Mouse (Mus musculus) T-helper 1 cell (primary cell): ENCODE data around the gene Ino80b.

ENCODE experiments used
- in situ Hi-C: fragments of 300-600 bp; cut with MboI, MseI; formaldehyde crosslinking; loops from one replicate; pipeline ENCODE4 v1.15.1; 2025; ENCODE audit warnings: high pct_unique_total_duplicates

Ino80b gene

DNA sequence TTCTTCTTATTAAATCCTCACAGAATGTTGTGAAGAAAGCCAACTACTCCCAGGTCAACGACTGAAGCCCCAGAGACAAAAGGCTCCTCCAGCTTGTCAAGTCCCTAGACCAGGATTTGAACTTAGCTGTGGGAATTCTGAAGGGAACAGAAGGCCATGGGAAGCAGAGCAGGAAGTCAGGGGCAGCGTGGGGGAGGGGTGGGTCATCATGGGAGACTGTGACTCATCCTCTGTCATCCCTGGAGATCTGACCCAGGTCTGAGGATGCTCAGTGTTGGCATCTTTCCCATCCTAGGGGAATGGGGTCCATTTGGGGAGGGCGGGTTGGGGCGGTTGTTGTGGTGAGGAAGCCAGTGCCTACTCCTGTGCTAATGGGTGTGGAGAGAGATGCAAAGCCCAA is 16.4 kb upstream of the Ino80b start:
- in situ Hi-C loops, result no loop called here

DNA sequence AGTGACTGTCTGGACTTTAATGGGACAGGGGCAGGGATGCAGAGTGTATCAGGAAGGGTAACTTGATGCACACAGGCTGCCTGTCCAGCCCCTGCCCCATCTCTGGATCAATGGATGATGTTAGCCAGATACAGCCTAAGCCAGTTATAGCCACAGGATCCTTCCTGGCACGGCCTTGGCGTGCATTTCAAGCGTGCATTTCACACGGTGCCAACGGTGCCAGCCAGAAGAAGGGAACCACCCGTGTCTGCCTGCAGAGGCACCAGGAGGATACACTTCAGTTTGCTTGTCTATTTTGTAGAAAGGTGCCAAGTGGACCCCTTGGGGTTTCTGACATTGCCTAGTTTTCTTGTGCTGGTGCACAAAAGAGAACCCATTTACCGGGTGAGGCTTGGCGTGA is 14.8 kb upstream of the Ino80b start:
- in situ Hi-C loops, result no loop called here

DNA sequence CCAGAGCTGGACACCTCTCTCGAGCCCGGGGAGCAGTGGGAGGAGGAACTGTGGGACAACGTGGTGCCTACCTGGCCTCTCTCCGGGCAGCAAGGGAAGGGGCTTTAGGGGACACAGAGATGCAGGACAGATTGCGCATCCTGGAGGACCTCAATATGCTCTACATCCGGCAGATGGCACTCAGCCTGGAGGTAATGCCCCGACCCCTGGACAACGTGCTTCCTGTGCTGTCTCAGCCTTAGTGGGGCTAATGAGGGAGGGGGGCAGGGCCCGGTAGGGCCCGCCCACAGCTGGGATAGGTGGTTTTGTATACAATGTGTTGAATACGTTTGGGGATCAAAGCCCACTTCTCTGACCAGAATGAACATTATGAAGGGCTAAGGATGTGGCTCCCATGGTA is 12.8 kb upstream of the Ino80b start:
- in situ Hi-C loops, result no loop called here

DNA sequence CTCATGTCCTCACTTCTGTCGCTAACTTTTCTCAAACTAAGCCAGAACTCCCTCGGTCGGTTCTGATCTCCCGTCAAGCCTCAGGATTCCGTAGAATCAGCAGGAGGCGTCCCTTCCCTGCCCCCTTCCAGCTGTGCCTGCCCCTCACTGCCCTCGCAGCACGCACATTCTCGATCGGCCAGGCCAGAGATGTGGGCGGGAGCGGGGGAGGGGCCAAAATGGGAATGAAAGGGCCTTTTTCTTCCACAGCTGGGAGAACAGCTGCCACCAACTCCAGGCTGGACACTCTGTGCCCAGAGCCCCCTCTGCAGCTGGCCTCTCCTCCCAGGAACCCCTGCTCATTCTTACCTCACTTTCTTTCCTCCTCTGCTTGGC is 12.3 kb upstream of the Ino80b start:
- in situ Hi-C loops, result no loop called here

DNA sequence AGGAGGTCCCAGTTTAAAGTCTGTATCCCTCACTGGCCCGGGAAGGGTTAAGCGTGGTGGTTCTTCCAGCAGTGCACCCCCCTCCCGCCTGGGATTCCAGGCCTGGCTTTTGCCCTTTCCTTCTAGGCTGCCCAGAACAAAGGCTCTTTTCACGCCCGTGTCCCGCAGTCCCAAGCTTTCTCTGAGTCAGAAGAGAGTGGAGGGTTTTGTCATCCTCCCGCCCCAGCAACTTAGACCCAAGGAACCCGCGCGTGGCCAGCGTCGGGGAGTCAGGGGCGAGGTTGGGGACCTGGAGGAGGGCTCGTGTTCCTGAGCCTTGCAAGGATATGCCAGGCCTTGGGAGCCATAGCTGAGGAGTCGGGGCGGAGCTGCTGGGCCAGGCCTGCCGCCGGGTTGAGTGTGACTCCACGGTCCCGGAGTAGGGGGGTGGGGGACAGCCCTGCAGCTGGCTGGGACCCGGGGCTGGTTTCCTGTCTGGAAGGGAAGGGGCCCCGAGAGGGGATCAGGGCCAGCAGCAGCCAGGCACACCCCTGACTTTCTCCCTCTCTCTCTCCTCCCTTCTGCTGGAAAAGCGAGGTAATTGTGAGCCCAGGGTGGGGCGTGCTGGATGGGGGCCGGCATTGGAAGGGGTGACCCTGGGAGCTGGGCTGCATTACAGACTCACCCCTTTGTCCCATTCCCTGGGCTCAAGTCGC is 11.8 kb upstream of the Ino80b start:
- in situ Hi-C loops, result no loop called here

DNA sequence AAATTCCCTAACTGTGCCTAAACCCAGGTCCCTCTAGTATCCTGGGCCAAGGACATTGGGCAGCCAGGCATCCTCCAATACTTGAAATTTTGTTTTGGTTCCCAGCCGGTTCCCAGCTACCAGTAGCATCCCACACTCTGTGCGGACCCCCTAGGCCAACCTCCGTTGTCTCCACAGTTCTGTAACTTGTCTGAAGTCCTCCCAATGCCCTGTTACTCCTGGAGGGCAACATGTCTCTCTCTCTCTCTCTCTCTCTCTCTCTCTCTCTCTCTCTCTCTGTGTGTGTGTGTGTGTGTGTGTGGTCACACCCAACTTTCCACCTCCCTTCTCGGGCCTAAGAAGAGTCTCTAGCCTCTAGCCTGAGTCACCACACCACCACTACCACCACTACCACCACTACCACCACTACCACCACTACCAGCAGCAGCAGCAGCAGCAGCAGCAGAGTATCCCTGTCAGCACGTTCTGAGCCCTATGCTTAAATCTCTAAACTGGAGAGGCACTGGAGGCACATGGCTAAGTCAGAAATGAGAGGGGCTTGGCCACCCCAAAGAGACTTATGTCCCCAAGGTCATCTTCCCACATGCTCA is 11.2 kb upstream of the Ino80b start:
- in situ Hi-C loops, result no loop called here

DNA sequence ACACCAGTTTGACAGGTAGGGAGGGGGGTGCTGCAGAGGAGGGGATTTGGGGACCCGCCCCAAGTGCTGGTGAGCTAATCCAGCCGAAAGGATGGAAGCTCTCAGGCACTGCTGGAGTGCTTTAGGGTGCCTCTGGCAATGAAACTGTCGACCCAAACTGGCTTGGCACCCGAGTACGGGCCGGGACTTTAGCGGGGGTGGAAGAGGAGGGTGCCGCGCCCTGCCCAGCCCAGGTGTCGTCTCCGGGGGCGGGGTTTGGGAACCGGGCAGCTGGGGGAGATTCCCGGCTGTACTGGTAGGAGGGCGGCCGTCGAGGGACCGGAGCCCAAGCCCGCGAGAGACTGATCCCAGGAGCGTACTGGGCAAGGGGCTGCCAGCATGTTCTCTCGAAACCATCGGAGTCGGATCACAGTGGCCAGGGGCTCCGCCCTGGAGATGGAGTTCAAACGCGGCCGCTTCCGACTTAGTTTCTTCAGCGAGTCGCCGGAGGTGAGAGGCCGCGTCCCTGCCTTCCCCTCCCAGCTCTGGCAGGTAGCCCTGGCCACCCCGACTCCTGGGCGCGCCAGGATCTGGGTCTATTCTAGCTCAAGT is 10.4 kb upstream of the Ino80b start:
- in situ Hi-C loops, result no loop called here

DNA sequence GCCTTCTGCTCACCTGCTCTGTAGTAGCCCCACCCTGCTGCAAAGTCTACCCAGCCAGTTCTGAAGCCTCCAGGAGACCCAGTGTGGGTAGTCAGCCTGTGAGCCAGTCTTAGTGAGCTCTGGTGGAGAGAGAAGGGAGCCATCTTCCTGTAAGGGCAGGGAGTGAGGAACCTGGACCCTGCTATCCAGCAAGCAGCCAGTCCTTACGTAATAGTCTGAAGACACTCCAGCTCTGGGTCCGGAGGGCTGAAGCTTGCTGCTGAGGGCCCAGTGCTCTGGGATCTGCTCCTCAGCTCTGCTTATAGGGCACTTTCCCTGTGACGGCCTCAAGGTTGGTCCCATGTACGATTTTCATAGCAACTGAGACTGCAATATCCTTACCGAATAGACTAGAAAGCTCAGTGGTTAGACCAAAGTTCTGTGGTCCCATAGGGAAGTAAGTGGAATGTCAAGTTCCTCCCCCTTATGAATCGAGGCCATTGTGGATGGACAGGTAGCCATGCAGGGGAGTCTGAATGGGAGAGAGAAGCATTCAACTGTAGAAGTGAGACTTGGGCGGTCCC is 9.8 kb upstream of the Ino80b start, which contains the start of gene Rtkn:
TSS of gene Rtkn (plus strand) at position 513 of the 563 bp plus-strand sequence.
- in situ Hi-C loops, result no loop called here

DNA sequence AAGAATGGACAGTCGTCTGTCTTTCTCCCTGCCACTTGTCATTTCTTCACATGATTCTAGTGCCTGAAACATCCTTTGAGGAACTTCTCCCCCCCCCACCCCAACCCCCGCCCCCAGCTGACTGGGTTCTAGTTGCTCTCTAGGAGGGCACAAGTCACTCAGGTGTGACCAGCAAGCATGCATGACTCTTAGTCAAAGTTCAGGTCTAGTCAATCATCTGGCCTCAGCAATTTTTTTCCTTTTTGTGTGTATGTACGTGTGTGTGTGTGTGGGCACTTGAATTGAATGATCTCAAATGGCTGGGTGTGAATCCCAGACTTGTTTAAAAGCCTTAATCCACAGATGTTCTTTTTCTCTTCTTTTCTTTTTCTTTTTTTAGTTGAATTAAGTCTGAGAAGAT is 9.0 kb upstream of the Ino80b start:
- in situ Hi-C loops, result no loop called here

DNA sequence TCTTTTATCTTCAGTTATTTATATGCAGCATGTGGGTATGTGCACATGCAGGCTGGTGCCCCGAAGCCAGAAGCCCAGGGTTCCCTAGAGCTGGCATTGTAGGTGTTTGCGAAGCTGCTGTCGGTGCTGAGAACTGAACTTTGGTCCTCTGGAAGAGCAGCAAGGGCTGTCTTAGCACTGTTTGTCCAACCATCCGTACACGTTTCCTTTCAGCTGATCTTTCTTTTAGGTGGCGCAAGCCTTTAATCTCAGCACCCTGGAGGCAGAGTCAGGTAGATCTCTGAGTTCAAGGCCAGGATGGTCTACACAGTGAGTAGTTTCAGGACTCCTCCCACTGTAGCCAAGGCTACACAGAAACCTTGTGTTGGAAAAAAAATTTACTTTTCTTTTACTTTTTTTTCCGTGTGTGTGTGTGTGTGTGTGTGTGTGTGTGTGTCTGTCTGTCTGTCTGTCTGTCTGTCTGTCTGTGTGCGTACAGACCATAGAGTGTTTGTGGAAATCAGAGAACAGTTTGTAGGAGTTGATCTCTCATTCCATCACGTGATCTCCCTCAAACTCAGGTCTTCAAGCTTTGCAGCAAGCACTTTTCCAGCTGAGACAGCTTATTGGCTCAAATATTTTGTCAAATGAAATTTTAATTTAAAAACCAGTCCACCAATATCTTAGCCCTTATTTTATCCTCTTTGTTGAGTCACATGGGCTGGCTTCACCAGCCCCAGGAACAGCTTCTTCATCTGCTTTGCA is 7.1 kb upstream of the Ino80b start:
- in situ Hi-C loops, result no loop called here

DNA sequence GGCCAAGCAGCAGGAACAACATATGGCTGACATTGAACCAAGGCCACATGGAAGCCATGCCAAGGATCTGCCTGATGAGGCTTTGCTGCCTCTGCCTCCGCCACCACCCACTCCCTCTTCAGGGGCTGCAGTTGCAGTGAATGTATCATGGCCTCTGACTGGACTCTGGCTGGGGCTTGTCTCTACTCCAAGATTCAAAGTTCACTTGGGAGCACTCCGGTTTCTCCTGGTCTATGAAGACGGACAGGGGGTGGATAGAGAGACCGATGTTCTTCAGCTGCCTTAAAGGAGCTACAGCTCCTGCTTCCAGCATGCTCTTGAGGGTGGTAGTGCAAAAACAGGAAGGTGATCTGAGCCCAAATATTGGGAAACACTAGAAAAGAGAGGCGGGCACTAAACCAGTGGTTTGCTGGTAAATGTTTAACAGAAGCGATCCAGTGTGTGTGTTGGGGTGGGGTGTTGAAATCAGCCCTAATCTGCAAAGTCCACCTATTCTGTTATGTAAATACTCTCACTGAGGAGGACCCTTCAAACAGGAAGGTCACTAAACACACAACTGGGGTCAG is 6.3 kb upstream of the Ino80b start:
- in situ Hi-C loops, result no loop called here

DNA sequence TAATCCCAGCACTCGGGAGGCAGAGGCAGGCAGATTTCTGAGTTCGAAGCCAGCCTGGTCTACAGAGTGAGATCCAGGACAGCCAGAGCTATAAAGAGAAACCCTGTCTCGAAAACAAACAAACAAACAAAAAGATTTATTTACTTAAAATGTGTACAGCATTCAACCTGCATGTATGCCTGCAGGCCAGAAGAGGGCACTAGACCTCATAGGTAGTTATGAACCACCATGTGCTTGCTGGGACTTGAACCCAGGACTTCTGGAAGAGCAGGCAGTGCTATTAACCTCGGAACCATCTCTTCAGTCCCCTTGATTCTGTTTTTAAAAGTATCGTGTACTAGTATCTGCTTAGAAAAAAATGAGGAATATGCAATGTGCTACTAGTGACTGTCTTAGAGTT is 2.2 kb upstream of the Ino80b start:
- in situ Hi-C loops, result no loop called here

DNA sequence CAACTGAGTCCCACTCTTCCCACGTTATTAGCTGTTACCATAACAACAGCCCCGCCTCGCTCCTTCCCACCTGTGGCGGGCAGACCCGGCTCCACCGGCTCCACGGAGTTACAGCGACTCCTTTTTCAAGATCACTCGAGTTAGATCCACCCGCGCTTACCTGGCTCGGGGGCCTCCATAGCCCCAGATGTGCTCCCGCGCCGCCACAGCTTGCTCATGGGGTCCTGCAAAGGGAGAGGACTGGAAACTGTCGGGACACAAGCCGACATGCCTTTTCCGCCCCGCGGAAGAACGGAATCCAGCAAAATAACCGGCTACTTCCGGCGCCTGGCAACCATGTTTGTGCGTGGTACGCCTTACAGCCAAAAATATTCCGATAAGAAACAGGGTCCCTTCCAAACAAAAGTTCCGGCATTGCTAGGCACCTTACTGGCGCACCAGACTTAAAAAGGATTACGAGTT is 349 bp downstream of the Ino80b start:
- in situ Hi-C loops, result no loop called here

DNA sequence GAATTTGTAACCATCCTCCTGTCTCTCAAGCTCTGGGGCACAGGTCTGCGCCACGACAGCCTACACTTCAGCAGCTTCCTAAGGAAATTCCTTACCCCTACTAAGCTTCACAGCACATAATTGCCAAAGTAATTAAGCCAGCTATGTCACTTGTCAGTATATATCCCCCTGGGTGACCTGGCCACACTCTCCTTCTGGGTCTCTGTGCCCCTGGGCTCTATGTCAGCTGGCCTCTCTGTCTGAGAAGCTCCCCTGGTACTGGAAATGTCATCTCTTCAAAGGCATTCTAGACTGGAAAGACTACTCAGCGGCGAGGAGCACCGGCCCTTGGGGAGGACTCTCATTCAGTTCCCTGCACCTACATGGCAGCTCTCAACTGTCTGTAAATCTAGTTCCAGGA is 2.3 kb downstream of the Ino80b start:
- in situ Hi-C loops, result no loop called here

DNA sequence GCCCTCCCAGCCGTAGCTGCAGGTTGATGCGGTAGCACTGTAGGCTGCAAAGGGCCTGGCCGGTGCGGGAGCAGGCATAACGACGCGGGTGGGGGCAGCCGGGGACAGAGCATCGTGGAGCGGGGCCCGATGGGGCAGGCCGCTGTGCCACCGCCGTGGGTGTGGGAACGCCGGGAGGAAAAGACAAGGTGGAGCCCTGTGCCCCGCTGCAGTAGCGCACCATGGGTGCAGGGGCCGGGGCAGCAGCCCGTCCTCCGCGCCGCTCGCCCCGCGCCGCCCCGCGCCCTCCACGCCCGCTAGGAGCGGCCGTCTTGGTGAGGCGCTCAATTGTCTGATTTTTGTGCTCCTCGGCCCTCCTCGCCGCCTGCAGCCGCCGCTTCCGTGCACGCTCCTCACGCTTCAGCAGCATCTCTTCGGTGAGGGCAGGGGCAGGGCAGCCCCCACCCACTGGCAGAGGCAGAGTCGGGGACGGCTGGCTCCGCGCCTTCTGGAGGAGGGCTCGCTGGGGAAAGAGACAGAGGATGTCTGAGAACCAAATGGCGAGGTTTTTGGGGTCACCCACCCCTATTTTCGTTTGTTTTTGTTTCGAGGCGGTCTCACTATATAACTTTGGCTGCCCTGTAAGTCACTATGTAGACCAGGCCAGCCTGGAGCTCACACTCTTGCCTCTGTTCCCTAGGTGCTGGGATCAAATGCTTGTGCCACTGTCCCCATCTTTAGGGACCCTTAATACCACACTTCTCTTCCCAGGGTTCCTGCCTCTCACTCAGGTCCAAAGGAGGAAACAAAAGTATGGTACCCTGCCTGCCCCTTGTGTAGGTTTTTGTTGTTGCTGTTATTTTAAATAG is 3.1 kb downstream of the Ino80b start:
- in situ Hi-C loops, result no loop called here

DNA sequence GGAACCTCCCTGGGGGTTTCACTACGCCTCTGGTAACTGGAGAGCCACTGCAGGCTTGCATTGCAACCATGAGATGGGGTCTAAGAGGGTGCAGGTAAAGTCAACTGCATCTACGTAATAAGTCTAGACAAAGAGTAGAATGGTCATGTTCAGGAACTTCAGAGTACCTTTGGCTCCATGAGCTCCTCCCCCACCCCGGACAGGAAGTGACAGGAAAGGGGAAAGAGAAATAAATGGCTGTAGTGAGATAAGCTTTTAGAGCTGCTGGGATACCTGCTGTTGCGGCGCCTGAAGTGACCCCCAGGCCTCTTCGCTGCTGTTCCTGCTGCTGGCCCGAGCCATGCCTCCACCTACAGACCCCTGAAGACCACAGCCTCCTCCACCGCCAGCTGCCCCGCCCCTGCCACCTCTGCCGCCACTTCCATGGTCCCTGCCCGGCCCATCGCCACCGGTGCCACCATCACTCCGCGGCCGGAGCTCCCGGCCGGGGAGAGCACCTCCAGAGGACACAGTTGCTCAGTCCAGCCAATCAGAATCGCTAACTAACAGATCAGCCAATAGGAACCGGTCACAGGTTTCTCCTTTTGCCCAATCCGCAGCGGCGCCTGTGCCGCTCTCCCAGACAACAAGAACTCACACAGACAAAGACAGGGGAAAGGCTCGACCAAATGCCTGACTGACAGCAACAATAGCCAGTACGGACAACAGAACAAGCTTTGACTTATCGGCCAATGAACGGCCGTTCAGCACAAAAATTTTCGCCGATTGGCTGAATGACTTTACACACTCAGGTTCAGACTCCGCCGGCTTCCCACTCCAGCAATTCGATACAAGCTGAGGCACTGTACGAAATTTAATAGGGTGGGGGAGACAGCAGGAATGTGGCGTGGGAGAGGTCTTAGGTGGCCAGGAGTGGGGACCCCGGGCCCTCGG is 4.0 kb downstream of the Ino80b start, which contains the start of gene Wbp1:
TSS of gene Wbp1 (minus strand) at position 630 of the 933 bp plus-strand sequence.
- in situ Hi-C loops, result no loop called here

DNA sequence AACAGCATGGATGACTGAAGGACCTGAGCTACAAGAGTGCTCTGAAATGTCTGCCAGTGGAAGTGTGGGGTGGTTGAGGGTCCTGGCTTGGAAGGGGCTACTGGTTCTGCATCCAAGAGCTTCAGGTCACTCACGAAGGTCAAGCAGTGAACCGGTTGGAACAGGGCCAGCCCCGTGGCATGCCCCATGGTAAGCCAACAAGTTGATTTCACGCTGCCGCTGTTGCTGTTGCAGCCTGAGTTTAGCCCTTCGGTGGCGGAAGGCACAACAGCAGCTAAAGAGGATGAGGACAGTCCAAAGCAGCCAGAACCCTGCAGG is 5.5 kb downstream of the Ino80b start:
- in situ Hi-C loops, result no loop called here

DNA sequence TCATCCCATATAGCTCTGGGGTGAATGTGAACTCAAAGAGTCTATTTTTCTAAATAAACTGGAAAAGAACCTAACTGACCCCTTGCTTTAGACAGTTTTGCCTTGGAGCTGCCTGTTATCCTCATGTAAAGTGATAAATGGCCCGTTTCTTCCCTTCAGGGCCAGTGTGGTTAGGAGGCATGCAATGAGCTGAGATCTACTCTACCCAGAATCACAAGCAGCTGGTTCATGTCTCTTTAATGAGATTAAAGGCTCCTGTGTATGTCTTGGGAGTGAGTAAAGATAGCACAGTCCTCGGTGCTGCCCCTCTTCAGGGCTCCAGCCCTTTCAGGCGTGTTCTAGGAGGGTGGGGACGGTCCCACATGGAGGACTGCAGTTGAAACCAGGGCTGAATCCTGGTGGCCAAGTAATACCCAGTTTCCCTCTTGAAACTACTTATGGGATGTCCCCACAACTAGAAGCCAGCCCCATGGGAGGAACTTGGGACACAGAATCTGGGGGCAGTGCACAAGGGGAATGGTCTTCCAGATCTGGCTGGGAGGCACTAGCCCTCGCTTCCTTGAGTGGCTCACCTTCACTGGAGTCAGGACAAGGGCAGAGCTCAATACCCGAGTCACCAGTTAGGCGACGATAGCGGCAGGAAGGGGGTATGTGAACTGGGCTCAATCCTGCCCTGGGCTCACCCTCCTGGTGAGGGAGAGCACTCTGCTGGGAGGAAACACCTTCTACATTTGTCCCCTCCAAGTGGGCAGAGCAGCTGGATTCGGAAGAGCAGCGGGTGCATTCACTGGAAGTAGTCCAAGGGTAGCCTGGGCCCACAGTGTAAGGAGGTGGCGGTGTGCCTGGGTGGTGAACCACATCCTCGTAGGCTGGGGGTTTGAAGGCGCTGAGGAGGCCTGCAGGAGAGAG is 6.2 kb downstream of the Ino80b start:
- in situ Hi-C loops, result no loop called here

DNA sequence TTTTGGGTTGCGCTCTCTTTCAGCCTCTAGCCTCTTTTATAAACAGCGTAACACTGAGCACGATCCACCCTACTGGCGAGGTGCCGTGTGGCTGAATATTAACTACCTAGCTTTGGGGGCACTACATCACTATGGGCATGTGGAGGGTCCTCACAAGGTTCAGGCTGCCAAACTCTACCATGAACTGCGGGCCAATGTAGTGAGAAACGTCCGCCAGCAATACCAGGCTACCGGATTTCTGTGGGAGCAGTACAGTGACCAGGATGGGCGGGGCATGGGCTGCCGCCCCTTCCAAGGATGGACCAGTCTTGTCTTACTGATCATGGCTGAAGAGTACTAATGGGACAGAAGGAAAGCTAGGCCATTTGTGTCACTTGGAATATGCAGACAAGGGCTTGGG is 6.9 kb downstream of the Ino80b start:
- in situ Hi-C loops, result no loop called here
